Mouse (Mus musculus): ENCODE results near the gene Map3k5. TPM values are rescaled to one million over a fixed set of nuclear protein-coding genes. Genes with fewer than 3 reads are reported as not detected.

Gene Map3k5
- total and polyA plus RNA-seq, 3 experiments: 0.35 to 0.97 TPM; not detected in 1

DNA sequence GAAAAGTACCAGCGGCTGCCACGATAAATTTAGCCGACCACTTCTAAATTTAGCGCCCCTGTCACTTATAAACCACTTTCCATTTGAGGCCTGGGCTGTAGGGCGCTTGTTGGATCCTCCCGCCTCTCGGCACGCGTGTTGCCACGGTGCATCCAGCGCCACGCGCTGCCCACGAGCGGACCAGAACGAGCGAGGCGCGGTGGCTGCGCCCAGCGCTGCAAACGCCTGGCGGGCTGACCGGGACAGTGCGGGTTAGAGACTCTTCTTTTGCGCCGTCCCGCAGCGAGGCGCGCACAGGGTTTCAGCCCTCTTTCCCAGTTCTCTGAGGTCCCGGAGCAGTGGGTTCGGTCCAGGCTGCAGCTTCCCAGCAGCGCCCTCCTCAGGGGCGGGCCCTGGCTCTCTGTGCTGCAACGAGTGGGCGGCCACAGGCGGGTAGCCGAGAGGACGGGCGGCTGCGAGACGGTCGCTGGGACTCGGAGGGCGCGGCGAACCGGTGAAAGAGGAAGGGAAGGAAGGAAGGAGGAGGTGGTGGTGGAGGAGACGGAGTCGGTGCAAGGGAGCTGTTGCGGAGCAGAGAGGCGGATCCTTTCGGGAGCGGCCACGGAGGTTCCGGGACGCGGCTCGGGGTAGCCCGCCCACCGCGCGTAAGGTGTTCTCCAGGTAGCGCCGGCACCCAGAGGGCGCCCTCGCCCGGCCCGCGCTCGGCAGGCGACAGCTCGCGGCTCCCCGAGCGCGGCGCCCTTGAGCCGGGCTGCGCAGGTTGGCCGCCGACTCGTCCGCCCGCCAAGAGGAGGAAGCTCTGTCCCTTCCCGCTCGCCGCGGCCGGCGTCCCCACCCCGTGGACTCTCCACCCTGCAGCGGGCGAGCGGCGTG lies 525 bp upstream of the Map3k5 start:
- no peak for TF ChIP-seq MAX (IDR thresholded peaks at IDR 0.05; ENCODE audit: low read length)
- TF ChIP-seq SMC3 (IDR thresholded peaks at IDR 0.05; ENCODE audit: low read depth, low read length): no peak
- no peak for TF ChIP-seq CHD1 (IDR thresholded peaks at IDR 0.05; ENCODE audit: low read depth, low read length)
- peak in 2 of 3 experiments; percentile 19 to 38; a peak in 3 of 6 replicates for TF ChIP-seq CTCF (IDR thresholded peaks at IDR 0.05 in 2 of 3, conservative IDR thresholded peaks at IDR 0.05 in 1 of 3; ENCODE audit: control insufficient read depth in 1 of 3, insufficient read depth in 1 of 3, low read depth in 2 of 3, low read length in 3 of 3, poor library complexity in 1 of 3, severe bottlenecking in 1 of 3)
- TF ChIP-seq POLR2A (IDR thresholded peaks at IDR 0.05; ENCODE audit: control insufficient read depth in 1 of 2, insufficient read depth in 1 of 2, low read depth in 1 of 2, low read length in 2 of 2, poor library complexity in 1 of 2): 0 out of 4 replicates have a peak, but pooled peaks of 1 of the 2 experiments have one; percentile 46
- TF ChIP-seq UBTF (IDR thresholded peaks at IDR 0.05; ENCODE audit: borderline replicate concordance, insufficient read depth, low read depth, low read length): 0 out of 2 replicates have a peak, but pooled peaks have one; percentile 40
- Histone ChIP-seq H3K4me1 (ENCODE audit: control insufficient read depth in 1 of 2, insufficient read depth in 2 of 2, low read length in 2 of 2) (0 out of 4 replicates have a peak, but pooled peaks cover 0 to 3% of the 10 kb centered on the region in 2 experiments), H3K9ac (ENCODE audit: control insufficient read depth, low read depth, low read length, poor library complexity, severe bottlenecking) (peak overlapping the region; percentile 53), H3K79me2 (ENCODE audit: control insufficient read depth, insufficient read depth, low read length, poor library complexity) (no peaks in the 10 kb centered on the region), H3K4me3 (ENCODE audit: control insufficient read depth in 1 of 2, insufficient read depth in 1 of 2, low read depth in 2 of 2, low read length in 2 of 2) (peak overlapping the region; percentile 22 to 63; a peak in 3 of 4 replicates), H3K27me3 (ENCODE audit: control insufficient read depth in 1 of 2, insufficient read depth in 2 of 2, low read length in 2 of 2) (peaks cover 19 to 24% of the 10 kb centered on the region in 2 experiments), H3K27ac (ENCODE audit: control insufficient read depth, low read depth, low read length) (no peak overlapping the region), H3K36me3 (ENCODE audit: control insufficient read depth in 1 of 2, insufficient read depth in 2 of 2, low read length in 2 of 2) (peaks cover 0 to 2% of the 10 kb centered on the region in 2 experiments; a peak in 2 of 4 replicates), H3K9me3 (replicated peaks; ENCODE audit: insufficient read depth, low read length) (no peaks in the 10 kb centered on the region)
- DNase-seq (ENCODE audit: low read depth, low spot score): peak; percentile 62

DNA sequence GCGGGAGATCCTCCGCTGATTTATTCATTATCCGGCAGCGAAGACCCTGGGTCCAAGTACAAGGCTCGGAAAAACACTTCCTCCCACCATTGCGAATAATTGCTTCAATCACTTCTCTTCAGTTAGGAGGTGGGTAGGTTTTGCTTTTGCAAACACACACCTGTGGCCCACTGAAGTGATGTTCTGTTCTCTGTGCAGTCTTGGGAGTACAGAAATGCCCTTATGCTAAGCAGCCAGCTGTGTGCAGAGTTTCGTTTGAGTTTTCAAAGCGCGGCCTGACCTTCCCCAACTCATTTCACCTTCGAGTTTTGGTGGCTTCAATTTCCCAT lies 987 bp downstream of the Map3k5 start:
- Histone ChIP-seq H3K27me3 (ENCODE audit: control insufficient read depth in 1 of 2, insufficient read depth in 2 of 2, low read length in 2 of 2) (peaks cover 19 to 23% of the 10 kb centered on the region in 2 experiments), H3K9ac (ENCODE audit: control insufficient read depth, low read depth, low read length, poor library complexity, severe bottlenecking) (no peak overlapping the region), H3K4me3 (ENCODE audit: control insufficient read depth in 1 of 2, insufficient read depth in 1 of 2, low read depth in 2 of 2, low read length in 2 of 2) (peak overlapping the region in 1 of 2 experiments; percentile 63; a peak in 1 of 4 replicates), H3K36me3 (ENCODE audit: control insufficient read depth in 1 of 2, insufficient read depth in 2 of 2, low read length in 2 of 2) (peaks cover 0 to 11% of the 10 kb centered on the region in 2 experiments; a peak in 2 of 4 replicates), H3K9me3 (replicated peaks; ENCODE audit: insufficient read depth, low read length) (no peaks in the 10 kb centered on the region), H3K79me2 (ENCODE audit: control insufficient read depth, insufficient read depth, low read length, poor library complexity) (no peaks in the 10 kb centered on the region), H3K4me1 (ENCODE audit: control insufficient read depth in 1 of 2, insufficient read depth in 2 of 2, low read length in 2 of 2) (peaks cover 2 to 15% of the 10 kb centered on the region in 2 experiments), H3K27ac (ENCODE audit: control insufficient read depth, low read depth, low read length) (no peak overlapping the region)
- TF ChIP-seq ZNF384 (IDR thresholded peaks at IDR 0.05; ENCODE audit: low read depth, low read length) (no peak), SIN3A (IDR thresholded peaks at IDR 0.05; ENCODE audit: low read length) (no peak), UBTF (IDR thresholded peaks at IDR 0.05; ENCODE audit: borderline replicate concordance, insufficient read depth, low read depth, low read length) (no peak), MEF2A (IDR thresholded peaks at IDR 0.05; ENCODE audit: extremely low read depth, insufficient replicate concordance, low read depth, low read length, poor library complexity, severe bottlenecking) (no peak), MYB (IDR thresholded peaks at IDR 0.05; ENCODE audit: low read depth, low read length) (no peak), RAD21 (IDR thresholded peaks at IDR 0.05; ENCODE audit: low read depth, low read length) (no peak), CHD2 (IDR thresholded peaks at IDR 0.05; ENCODE audit: low read length) (no peak), MXI1 (IDR thresholded peaks at IDR 0.05; ENCODE audit: low read depth, low read length) (no peak)
- DNase-seq (ENCODE audit: low read depth, low spot score): no peak
